Mouse (Mus musculus) ES-E14 (cell line): Measurements from ENCODE around the gene Dctn2.

Source experiments
- CHD2 ChIP-seq: IDR thresholded peaks from 2 replicates; pipeline ENCODE4 v1.6.1; 2014; ENCODE audit warnings: mild to moderate bottlenecking, low read depth, low read length, inconsistent platforms
- HCFC1 ChIP-seq: IDR thresholded peaks from 2 replicates; pipeline ENCODE4 v1.6.1; 2012; ENCODE audit warnings: low read length, inconsistent platforms, borderline replicate concordance; ENCODE audit not compliant: insufficient read depth
- ZNF384 ChIP-seq: IDR thresholded peaks from 2 replicates; pipeline ENCODE4 v1.6.1; 2012; ENCODE audit warnings: low read depth, low read length, inconsistent platforms

- no peak for TF ChIP-seq HCFC1
- TF ChIP-seq ZNF384: no peak
- TF ChIP-seq CHD2: no peak
Measured at GRCm38 (mm10) chr10:127325454-127326016, 59.4 kb downstream of the Dctn2 start.
